Mouse (Mus musculus): Measurements from ENCODE around the gene Pappa2.

The Pappa2 gene

GRCm38 (mm10) chr1:158765842-158766241, 214.4 kb downstream of the Pappa2 start:
- DNase-seq (ENCODE audit: low spot score) = no peak

GRCm38 (mm10) chr1:158764727-158765126, 215.6 kb downstream of the Pappa2 start:
- no peak for DNase-seq (ENCODE audit: low spot score)

GRCm38 (mm10) chr1:158764211-158764610, 216.1 kb downstream of the Pappa2 start:
- DNase-seq (ENCODE audit: low spot score) = no peak

GRCm38 (mm10) chr1:158748356-158749096, 231.8 kb downstream of the Pappa2 start:
- DNase-seq (ENCODE audit: low spot score) = no peak

GRCm38 (mm10) chr1:158741449-158741848, 238.8 kb downstream of the Pappa2 start:
- DNase-seq (ENCODE audit: low spot score) = no peak

GRCm38 (mm10) chr1:158740949-158741348, 239.3 kb downstream of the Pappa2 start:
- DNase-seq (ENCODE audit: low spot score) = no peak

- DNase-seq (ENCODE audit: low spot score) = no peak
Observed at GRCm38 (mm10) chr1:158740161-158740766, 240.0 kb downstream of the Pappa2 start.

GRCm38 (mm10) chr1:158739132-158739919, 241.0 kb downstream of the Pappa2 start:
- DNase-seq (ENCODE audit: low spot score) = no peak

GRCm38 (mm10) chr1:158732868-158733496, 247.3 kb downstream of the Pappa2 start:
- DNase-seq (ENCODE audit: low spot score) = no peak

GRCm38 (mm10) chr1:158713301-158714095, 266.8 kb downstream of the Pappa2 start:
- no peak for DNase-seq (ENCODE audit: low spot score)

GRCm38 (mm10) chr1:158701336-158701735, 279.0 kb downstream of the Pappa2 start:
- DNase-seq (ENCODE audit: low spot score) = no peak

GRCm38 (mm10) chr1:158700147-158700546, 280.1 kb downstream of the Pappa2 start:
- DNase-seq (ENCODE audit: low spot score) = no peak

GRCm38 (mm10) chr1:158699276-158699675, 281.0 kb downstream of the Pappa2 start:
- no peak for DNase-seq (ENCODE audit: low spot score)

GRCm38 (mm10) chr1:158697859-158698569, 282.3 kb downstream of the Pappa2 start:
- no peak for DNase-seq (ENCODE audit: low spot score)

GRCm38 (mm10) chr1:158697423-158697822, 282.9 kb downstream of the Pappa2 start:
- DNase-seq (ENCODE audit: low spot score) = no peak

GRCm38 (mm10) chr1:158687726-158688125, 292.6 kb downstream of the Pappa2 start:
- DNase-seq (ENCODE audit: low spot score) = no peak

GRCm38 (mm10) chr1:158669971-158670592, 310.2 kb downstream of the Pappa2 start:
- DNase-seq (ENCODE audit: low spot score) = no peak

- DNase-seq (ENCODE audit: low spot score) = no peak
Observed at GRCm38 (mm10) chr1:158666001-158666400, 314.3 kb downstream of the Pappa2 start.

All from urinary bladder, postnatal 10 days (tissue).